Mouse (Mus musculus): ENCODE measurements around the gene Hoxa4. TPM values are rescaled to one million over a fixed set of nuclear protein-coding genes. Genes with fewer than 3 reads are reported as not detected.

Hoxa4 gene
- total RNA-seq, 2 experiments from 2014 or later, result 2.7 to 3.3 TPM

GRCm38 (mm10) chr6:52189172-52189591 lies 2.4 kb downstream of the Hoxa4 start:
- DNase-seq, result peak; percentile 66
- Histone ChIP-seq H3K4me3 (peak overlapping the region; percentile 1; the same call in 1 of the 2 replicates), H3K27ac (peak overlapping the region; percentile 88)
- no peak for TF ChIP-seq CTCF (IDR thresholded peaks at IDR 0.05)
- intact Hi-C loops (cut with DNase I), result no loop called here

DNA sequence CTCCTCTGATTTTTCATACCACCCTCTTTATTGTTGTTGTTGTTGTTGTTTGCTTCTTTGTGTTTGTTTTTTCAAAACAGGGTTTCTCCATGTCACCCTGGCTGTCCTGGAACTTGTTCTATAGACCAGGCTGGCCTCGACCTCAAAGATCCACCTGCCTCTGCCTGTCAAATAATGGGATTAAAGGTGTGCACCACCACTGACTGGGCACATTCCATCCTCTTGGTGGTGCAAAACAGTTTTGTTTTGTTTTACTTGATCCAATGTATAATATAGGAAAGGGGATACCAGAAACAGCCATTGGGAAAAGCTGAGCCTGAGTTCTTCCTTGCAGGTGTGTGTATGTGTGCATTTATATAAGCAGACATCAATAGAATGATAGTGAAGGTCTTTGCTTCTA lies 5.1 kb downstream of the Hoxa4 start:
- Histone ChIP-seq H3K27ac (no peak overlapping the region), H3K4me3 (no peak overlapping the region)
- intact Hi-C loops (cut with DNase I), result no loop called here
- TF ChIP-seq CTCF (IDR thresholded peaks at IDR 0.05), result no peak
- no peak for DNase-seq

DNA sequence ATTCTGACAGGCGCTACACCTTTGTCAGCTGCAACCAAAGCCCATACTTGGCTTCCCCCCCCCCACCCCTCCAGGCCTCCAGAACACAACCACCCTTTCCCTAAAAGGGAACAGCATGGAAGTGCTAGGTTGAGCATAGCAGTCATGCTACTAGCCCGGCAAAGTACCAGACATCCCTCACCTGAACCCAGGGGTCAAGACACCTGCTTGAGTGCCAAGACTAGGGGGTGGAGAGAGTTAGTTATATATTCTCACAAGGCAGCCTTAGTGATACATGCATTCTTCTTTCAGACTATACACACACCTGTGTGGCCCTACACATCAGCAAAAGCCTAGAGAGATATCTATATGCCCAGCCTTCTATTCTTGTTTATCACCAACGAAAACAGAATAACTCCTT lies 5.7 kb downstream of the Hoxa4 start:
- intact Hi-C loops (cut with DNase I), result no loop called here
- no peak for DNase-seq
- H3K27ac ChIP-seq, result no peak overlapping the region
- no peak overlapping the region for H3K4me3 ChIP-seq
- TF ChIP-seq CTCF (IDR thresholded peaks at IDR 0.05), result no peak

- H3K4me3 ChIP-seq, result peak overlapping the region; percentile 46
- intact Hi-C loops (cut with DNase I), result no loop called here
- no peak for DNase-seq
- no peak overlapping the region for H3K27ac ChIP-seq
- TF ChIP-seq CTCF (IDR thresholded peaks at IDR 0.05), result no peak
Observed at GRCm38 (mm10) chr6:52185222-52185621, 6.3 kb downstream of the Hoxa4 start.

- TF ChIP-seq CTCF (IDR thresholded peaks at IDR 0.05), result no peak
- intact Hi-C loops (cut with DNase I), result no loop called here
- Histone ChIP-seq H3K27ac (no peak overlapping the region), H3K4me3 (no peak overlapping the region)
- no peak for DNase-seq
Observed at GRCm38 (mm10) chr6:52184668-52185067, 6.9 kb downstream of the Hoxa4 start.

- no peak overlapping the region for H3K4me3 ChIP-seq
- TF ChIP-seq CTCF (IDR thresholded peaks at IDR 0.05), result no peak
- H3K27ac ChIP-seq, result no peak overlapping the region
- intact Hi-C loops (cut with DNase I), result no loop called here
- DNase-seq, result no peak
Observed at GRCm38 (mm10) chr6:52183311-52184080, 8.1 kb downstream of the Hoxa4 start.

- Histone ChIP-seq H3K4me3 (no peak overlapping the region), H3K27ac (no peak overlapping the region)
- no peak for DNase-seq
- intact Hi-C loops (cut with DNase I), result no loop called here
- no peak for TF ChIP-seq CTCF (IDR thresholded peaks at IDR 0.05)
Observed at GRCm38 (mm10) chr6:52182793-52183192, 8.8 kb downstream of the Hoxa4 start.

GRCm38 (mm10) chr6:52182030-52182429 lies 9.5 kb downstream of the Hoxa4 start:
- TF ChIP-seq CTCF (IDR thresholded peaks at IDR 0.05), result no peak
- Histone ChIP-seq H3K4me3 (no peak overlapping the region), H3K27ac (no peak overlapping the region)
- no peak for DNase-seq
- intact Hi-C loops (cut with DNase I), result no loop called here

GRCm38 (mm10) chr6:52180726-52181125 lies 10.8 kb downstream of the Hoxa4 start:
- no peak for DNase-seq
- intact Hi-C loops (cut with DNase I), result no loop called here
- Histone ChIP-seq H3K4me3 (no peak overlapping the region), H3K27ac (no peak overlapping the region)
- no peak for TF ChIP-seq CTCF (IDR thresholded peaks at IDR 0.05)

GRCm38 (mm10) chr6:52180213-52180710 lies 11.3 kb downstream of the Hoxa4 start:
- no peak for DNase-seq
- no peak for TF ChIP-seq CTCF (IDR thresholded peaks at IDR 0.05)
- Histone ChIP-seq H3K4me3 (peak overlapping the region; percentile 48), H3K27ac (peak overlapping the region; percentile 56; the same call in 1 of the 2 replicates)
- intact Hi-C loops (cut with DNase I), result no loop called here

DNA sequence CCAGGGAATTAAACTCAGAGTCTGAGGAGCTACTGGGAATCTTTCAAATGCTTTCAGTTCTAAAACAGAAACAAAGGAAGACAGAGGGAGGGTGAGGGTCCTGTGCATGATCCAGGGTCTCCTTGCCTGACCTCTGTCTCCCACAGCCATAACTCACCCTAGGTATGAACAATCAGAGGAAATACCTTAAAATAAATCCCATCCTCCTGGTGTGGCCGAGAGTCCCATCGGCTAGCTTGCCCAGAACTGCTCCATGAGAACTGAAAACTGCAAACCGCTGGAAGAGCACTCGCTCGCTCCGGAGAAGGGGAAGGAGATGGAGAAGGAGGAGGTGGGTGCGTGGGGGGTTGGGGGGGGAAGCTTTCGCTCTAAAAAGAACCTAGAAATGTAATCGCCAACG lies 11.9 kb downstream of the Hoxa4 start:
- TF ChIP-seq CTCF (IDR thresholded peaks at IDR 0.05), result no peak
- Histone ChIP-seq H3K27ac (peak overlapping the region; percentile 56; the same call in 1 of the 2 replicates), H3K4me3 (peak overlapping the region; percentile 48)
- DNase-seq, result no peak
- intact Hi-C loops (cut with DNase I), result no loop called here

GRCm38 (mm10) chr6:52178918-52179665 lies 12.5 kb downstream of the Hoxa4 start:
- intact Hi-C loops (cut with DNase I), result no loop called here
- no peak for TF ChIP-seq CTCF (IDR thresholded peaks at IDR 0.05)
- no peak for DNase-seq
- H3K27ac ChIP-seq, result peak overlapping the region; percentile 56; the same call in 1 of the 2 replicates
- H3K4me3 ChIP-seq, result peak overlapping the region; percentile 48

- TF ChIP-seq CTCF (IDR thresholded peaks at IDR 0.05), result no peak
- no peak overlapping the region; the same call in 1 of the 2 replicates for H3K27ac ChIP-seq
- no peak for DNase-seq
- intact Hi-C loops (cut with DNase I), result no loop called here
- H3K4me3 ChIP-seq, result 0 out of 2 replicates have a peak overlapping the region, but pooled peaks have one; percentile 72
Observed at GRCm38 (mm10) chr6:52177806-52178205, 13.7 kb downstream of the Hoxa4 start.
